Mouse (Mus musculus): ENCODE results near the gene Cnnm2.
"Not testable (repeated sequence)": the region's sequence is repeated elsewhere in the genome, so short reads cannot be mapped to it uniquely, and the experiment has no call there.

Cnnm2 gene

DNA sequence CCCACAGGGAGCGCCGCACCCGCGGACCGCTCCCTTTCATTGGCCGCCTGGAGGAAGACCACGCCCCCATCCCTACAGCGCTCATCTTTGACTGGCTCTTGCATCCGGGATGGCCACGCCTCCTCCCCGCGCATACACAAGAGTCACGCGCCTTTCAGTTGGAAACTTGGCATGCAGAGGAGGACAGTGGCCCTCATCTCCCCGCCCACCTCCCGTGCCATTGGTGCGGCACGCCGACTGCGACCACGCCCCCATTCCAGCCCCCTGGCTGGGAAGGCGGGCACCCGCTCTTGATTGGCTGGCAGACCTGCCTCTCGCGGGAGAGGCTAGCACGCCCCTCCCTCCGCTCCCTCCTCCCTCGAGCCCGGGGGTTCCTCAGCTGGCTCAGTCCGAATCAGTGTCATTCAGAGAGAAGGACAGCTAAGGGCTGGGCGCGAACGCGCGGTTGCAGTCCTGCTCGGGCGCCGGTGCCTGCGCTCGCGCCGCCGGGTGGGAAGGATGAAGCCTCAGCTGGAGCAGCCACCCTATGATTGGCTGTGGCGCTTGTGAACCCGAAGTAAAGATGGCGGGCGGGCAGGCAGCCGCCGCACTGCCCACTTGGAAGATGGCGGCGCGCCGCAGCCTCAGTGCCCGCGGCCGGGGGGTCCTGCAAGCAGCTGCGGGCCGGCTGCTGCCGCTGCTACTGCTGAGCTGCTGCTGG, at the start of gene Cnnm2:
Gene Cnnm2 (plus strand): TSS at position 350 of the 700 bp plus-strand sequence.
- peak; percentile 100 for DNase-seq (ENCODE audit: low spot score)

DNA sequence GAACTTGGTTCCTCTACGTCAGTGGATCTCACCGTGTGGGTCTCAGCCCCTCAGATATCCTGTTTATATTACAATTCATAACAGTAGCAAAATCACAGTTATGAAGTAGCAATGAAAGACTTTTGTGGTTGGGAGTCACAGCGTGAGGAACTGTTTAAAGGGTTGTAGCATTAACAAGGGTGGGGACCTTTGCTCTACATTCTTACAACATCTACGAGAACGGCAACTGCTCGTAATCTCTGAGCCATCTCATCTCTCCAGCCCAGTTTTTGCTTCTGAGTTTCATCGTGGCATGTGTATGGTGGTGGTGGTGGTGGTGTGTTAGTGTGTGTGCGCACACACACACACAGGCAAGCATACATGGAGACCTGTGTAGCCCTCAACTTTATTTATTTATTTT, 47.2 kb upstream of the Cnnm2 start:
- no peak for DNase-seq (ENCODE audit: low spot score)

DNA sequence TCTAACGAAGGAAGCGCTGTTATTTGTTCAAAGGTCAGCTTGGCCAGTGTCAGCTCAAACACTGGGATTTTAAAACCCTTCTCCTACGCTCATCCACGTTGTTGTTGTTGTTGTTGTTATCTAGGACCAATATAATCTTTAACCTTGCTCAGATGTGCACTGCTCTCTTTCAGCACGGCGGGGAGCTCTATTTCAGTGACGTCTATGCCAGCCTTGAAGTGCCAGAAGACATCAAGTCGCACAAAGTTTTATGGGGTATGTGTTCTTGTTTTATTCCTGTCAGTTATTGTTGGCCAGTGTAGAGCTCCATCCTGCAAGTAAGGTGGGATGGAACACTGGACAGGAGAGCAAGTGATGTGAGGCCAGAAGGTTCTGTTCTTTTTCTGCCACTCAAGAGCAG, 46.4 kb upstream of the Cnnm2 start:
- DNase-seq (ENCODE audit: low spot score), result no peak

DNA sequence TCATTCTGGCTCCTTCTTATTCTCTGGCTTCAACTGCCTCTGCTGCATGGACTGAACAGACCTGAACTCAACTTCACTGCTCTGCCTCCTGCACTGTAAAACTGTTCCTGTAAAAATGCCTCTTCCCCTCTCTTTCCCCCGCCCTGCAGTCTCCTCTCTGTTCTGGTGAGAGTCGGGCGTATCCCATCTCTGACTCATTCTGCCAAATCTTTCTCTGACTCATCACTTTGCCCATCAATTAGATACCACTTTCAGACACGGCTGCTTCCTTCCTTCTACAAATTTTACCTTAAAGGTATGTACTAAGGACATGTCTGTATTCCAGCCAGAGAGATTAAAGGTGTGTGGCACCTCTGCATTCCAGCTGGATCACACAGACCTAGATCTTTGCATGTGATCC, 43.2 kb upstream of the Cnnm2 start:
- DNase-seq (ENCODE audit: low spot score), result no peak

DNA sequence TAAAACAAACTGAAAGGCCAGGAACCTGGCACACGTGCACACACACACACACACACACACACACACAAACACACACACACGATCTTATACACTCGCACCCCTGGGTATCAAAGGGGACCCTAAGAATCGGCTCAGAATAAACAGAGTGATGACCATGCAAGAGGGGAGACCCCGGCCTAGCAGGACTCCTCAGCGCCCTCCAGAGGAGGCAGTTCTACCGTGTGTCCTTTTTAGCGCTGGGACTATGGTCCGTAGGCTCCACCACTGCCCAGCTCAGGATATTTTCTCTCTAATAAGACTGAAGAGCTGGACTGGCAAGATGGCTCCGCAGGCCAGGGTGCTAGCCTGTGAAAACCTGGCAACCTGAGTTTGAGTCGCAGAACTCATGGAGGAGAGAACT, 37.0 kb upstream of the Cnnm2 start:
- DNase-seq (ENCODE audit: low spot score), result no peak

DNA sequence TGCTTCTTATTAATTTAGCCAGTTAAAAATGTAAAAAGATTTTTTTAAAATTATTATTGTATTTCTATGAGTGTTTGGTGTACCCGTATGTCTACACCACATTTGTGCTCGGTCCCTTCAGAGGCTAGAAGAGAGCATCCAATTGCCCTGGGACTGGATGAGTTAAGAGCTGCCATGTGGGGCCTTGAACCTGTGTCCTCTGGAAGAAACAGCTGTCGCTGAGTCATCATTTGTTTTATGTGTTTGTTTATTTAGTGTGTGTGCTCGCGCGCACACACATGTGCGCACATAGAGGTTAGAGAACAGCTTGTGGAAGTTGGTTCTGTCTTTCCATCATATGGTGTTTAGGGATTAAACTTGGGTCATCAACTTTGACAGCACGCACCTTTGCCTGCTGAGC, 35.3 kb upstream of the Cnnm2 start:
- no peak for DNase-seq (ENCODE audit: low spot score)

DNA sequence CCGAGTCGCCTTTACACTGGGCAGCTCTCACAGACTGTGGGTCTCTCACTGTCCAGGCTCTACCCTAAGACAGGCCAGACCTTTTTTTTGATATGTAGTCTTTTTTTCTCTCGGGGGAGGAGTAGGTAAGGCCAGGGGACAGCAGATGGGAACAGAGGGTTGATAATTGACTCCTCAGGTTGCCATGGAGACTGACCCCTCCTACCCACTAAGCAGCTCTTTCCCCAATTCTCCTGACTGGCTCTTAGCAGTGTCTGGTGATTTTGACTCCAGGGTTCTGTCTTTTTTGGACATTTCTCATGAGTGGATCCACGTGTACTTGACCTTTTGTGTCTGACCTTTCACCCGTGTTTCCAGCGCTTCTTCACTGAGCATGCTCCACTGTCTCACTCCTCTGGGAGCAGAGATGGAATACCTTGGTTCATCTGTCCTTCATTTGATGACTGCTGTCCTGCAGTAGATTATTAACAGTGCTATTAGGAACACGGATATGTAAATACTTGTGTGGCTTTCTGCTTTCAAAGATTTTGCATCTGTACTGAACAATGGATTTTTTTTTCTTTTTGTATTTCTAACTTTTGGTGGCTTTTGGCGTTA, 34.2 kb upstream of the Cnnm2 start:
- DNase-seq (ENCODE audit: low spot score), result no peak

DNA sequence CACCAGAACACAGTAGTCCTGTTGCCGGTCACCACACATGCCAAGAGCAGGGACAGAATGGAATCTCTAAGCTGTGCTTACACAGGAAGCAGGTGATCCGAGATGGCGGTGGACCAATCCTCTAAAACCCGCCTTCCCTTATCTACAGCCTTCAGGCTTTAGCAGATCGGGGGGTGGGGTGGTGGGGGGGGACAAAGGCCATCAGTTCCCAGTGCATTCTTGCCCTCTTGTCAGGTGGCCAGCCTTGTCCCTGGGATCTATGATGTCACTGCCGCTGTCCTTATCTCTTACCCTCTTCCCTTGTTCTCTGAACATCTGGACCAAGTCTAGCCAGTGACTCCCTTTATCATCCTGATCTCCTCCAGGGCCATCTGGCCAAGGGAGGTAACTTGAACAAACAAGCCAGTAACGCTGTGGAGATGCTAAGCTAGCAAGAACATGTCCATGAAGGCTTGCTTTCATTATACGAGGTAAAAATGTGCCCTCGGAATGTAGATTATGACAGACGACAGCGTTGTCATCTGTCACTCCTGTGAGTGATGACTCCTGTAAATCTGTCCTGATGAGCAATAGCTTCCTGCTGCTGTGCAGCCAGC, 33.4 kb upstream of the Cnnm2 start:
- peak; percentile 47 for DNase-seq (ENCODE audit: low spot score)

DNA sequence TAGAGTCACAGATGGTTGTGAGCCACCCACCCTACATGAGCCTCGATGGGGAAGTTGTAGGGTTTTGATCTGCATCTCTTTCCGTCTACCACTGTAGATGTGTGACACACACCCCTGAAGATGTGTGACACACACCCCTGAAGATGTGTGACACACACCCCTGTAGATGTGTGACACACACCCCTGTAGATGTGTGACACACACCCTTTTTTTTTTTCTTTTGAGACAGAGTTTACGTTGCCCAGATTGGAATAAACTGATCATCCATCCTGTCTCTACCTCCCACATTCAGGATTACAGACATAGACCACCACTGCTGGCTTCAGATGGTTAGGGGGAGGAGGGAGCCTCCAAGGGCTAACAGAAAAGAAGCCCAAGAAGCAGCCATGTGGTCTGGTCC, 32.5 kb upstream of the Cnnm2 start:
- DNase-seq (ENCODE audit: low spot score), result no peak

DNA sequence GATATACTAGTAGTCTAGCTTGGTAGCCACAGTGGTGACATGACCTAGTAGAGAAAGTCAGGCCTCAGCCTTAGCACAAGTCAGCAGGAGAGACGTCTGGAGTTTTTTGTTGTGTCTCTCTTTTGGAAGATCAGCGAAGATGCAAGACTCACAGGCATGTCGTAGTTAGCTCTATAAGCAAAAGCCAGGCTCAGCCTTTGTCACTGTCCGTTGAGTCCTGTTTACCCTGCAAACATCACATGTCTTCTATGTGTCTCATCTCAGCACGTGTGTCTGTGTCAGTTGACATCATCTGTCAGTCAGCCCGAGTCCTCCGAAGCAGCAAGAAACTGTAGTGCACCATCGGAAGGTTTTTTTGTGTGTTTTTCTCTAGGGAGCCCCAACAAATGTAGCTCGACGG, 30.0 kb upstream of the Cnnm2 start:
- no peak for DNase-seq (ENCODE audit: low spot score)

DNA sequence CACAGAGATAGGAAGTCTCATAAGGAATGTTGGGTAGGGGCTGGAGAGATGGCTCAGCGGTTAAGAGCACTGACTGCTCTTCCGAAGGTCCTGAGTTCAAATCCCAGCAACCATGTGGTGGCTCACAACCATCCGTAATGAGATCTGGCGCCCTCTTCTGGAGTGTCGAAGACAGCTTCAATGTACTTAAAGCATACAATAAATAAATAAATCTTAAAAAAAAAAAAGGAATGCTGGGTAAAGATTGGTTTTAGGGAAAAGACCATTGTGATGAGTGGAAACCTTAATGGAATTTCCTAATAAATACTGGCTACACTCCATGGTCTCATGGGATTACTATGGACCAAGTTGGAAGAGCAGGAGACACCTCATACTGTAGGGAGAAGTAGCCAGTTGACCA, 28.7 kb upstream of the Cnnm2 start:
- DNase-seq (ENCODE audit: low spot score), result not testable (repeated sequence)

DNA sequence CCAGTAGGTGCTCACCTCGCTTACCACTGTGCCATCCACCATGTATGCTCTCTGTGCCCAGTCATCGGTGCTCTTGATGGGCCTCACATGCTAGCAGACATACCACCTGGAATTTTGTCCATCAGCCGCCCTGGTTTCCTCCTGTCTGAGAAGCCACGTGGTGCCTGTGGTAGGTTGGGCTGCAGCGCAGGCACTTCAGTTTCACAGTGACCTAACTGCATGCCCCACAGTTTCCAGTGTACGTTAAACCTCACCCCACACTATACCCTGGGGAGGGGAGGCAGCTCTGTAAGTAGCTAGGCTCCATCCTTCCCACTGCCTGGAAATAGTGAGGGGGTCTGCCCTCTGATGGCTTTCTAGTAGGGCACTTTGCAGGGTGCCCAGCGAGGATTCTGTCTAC, 27.8 kb upstream of the Cnnm2 start:
- no peak for DNase-seq (ENCODE audit: low spot score)

DNA sequence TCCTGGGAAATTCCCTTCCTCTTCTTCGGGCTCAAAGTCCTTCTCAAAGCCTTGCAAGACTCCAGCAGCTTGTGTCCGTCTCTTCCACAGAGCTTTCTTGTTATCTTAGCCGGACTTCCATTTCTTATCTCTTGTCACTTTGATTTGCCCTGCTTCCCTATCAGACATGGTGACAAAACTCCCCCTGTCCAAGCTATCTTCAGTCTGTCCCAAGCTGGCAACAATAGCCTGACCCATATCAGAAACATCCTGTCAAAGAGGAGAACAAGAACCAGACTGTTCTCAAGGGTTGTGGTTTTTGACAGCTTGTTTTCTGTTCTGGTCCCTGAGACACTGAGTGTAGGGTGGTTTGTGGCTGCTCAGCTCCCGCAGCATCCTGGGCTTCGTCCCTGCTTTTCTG, 26.2 kb upstream of the Cnnm2 start:
- no peak for DNase-seq (ENCODE audit: low spot score)

DNA sequence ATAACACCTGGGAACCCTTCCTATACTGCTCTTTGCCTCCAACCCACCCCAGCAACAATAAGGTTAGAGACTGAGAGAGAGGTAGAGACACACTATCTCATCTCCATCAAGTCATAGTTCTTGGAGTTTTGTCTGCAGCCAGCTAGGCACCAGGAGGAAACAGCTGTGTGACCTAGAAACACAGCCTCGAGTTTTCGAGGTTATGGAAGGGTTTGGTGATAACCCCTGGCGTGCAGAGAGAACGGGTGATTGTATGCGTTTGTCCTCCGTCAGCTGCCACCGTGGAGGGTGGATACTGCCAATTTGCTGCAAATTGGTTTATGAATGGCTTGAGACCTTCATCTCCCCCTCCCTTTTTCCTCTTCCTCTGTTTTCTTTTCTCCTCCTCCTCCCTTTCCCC, 24.3 kb upstream of the Cnnm2 start:
- no peak for DNase-seq (ENCODE audit: low spot score)

DNA sequence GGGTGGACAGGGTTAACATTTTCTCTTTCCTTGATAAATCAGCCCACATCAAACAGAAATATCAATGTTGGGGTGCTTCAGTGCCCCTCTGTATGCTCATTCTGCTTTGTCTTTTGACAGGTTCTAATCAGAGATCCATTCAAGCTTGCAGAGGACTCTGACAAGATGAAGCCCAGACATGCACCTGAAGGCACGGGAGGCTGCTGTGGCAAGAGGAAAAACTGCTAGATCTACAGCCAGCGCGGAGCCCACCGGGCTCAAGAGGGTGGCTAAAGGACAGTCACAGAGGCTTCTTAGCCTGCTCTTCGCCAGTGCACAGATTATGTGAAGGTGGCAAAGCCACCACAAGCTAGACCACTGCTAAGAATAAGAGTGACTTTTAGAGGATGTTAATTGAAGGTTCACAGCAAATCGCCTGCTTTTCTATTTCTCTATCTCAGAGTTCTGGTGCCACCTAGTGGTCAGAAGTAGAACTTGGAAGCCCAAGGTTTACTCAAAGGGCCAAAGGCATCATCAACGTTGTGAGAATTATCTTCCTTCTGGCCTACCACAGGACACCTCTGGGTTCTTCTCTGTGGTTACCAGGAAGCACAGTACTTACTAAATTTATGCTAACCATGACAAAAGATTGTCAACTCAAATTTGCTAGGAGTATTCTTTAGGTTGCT, 20.9 kb upstream of the Cnnm2 start:
- DNase-seq (ENCODE audit: low spot score), result peak; percentile 76

DNA sequence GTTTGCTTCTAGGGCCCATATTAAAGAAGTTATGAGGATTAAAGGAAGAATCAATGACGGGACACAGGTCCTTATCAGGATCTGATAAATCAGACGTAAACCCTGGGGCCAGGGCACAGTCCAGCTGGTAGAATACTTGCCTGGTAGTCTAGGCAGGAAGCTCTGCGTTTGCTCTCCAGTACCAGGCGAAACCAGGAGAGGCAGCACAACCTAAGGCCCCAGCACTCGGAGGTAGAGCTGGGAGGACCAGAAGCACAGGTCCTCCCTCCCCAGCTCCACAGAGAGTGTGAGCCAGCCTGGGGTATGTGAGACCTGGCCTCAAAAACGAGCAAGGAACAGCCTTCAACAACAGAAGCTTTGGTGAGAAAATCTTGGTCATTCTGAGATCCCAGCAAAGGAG, 19.8 kb upstream of the Cnnm2 start:
- DNase-seq (ENCODE audit: low spot score), result no peak

DNA sequence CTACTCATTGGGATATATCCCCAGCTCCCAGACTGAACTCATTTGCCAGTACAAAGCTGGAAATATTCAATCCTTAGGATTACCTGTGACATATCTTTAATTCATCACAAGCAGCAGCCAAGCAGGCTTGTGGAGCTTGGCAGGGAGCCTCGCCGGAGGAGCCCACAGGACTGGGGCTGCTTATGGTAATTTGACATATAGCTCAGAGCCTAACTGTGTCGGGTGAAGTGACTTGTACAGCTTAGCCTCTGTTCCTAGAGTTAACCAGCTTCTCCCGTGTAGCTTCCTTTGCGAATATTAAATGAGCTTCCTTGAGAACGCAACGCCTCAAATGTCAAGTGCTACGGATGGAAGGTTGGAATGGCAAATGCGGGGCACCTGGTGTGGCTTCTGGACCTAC, 16.7 kb upstream of the Cnnm2 start:
- DNase-seq (ENCODE audit: low spot score), result no peak

DNA sequence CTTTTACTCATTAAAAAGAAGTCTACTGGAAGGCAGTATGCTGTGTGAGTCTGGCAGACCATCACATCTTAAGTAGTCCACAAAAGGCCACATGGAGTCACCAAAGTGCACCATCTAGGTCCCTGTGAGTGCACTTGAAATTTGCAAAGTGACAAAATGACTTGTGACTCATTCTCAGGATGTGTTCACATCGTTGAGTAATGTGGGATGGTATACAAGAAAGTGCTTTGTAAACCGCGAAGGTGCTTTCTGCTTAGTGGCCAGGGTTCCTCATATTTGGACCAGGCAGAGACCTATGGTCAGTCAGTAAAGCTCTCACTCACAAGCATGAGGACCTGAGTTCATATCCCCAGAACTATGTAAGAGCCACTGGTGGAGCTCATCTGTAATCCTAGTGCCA, 13.6 kb upstream of the Cnnm2 start:
- no peak for DNase-seq (ENCODE audit: low spot score)

DNA sequence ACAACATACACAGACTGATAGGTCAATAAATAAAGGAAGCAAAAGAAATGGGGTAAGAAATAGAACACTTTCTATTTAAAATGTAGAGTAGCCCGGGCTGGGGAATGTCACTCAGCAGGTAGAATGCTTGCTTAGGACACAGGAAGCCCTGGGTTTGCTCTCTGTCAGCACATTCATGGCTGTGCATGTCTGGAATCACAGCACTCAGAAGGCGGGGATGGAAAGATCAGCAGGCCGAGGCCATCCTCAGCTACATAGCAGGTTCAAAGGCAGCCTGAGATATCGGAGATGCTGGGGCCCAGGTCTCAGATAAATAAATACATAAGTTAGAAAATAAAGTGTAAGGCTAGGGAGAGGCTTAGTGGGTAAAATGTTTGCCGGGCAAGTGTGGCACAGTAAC, 9.2 kb upstream of the Cnnm2 start:
- DNase-seq (ENCODE audit: low spot score), result no peak

DNA sequence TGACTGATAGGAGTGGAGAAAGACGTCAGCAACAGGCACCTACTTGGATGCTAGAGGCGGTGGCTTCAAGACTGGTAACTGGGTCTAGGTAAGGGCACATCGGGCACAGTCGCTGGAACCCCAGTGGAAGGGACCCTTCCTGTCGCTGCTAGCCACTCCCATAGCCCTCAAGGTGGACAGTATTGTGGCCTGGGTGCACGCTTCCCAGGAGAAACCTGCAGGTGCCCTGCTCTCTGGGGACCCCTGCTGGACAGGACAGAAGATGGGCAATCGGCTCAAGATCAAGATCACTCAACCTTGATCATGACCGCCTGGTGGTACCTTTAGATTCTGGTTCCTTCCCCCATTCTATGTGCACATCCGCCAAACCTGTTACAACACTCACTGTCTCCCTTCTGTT, 6.3 kb upstream of the Cnnm2 start:
- peak; percentile 71 for DNase-seq (ENCODE audit: low spot score)

DNA sequence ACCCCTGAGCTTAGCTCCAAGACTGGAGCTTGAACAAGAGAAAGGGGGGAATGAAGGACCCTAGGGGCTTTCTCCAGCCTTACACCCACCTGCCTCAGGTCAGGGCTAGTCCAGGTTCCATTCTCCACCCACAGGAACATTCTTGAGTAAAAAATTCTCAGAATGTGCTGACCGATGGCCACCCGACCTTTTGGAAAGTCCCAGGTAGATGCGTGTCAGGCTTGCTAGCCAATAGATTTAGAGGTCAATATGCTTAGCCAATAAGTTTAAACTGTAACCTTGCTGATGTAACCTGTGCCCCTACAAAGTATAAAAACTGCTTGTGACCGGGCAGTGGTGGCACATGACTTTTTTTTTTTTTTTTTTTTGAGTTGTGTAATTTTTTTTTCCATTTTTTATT, 5.2 kb upstream of the Cnnm2 start:
- DNase-seq (ENCODE audit: low spot score), result no peak

DNA sequence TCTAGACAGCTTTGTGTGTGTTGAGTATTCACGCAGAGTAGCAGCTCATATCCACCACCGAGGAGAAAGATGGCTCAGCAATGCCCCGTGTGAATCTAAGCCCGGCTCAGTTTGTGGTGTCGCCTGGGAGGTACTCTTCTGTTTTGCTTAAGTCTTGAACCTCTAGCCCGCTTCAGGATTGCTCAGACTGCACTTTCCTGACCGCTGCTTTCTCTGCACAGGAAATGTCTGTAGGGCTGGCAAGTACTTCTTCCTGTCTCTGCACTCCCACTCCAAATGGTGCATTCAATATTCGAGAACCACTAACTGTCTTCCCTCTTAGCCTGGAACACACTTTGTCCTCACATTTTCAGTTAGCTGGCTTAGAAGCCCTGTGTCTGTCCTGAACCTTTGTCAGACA, 2.3 kb upstream of the Cnnm2 start:
- DNase-seq (ENCODE audit: low spot score), result no peak

DNA sequence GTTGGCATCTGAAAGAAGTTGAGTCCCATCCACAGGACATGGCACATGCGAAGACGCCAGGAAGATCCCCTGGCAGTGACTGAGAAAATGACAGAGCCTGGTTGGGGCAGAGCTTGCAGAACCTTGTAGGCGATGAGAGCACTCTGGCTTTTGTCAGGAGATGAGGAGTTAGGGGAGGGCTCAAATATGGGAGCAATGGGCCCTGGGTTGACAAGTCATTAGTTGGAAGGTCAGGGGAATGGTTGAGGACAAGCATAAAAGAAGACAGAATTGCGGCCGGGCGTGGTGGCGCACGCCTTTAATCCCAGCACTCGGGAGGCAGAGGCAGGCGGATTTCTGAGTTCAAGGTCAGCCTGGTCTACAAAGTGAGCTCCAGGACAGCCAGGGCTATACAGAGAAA, 1.5 kb upstream of the Cnnm2 start:
- not testable (repeated sequence) for DNase-seq (ENCODE audit: low spot score)

All from urinary bladder, postnatal 14 days (tissue).